Mouse (Mus musculus): ENCODE data around the gene Lypd5.

Lypd5 gene

GRCm38 (mm10) chr7:24348896-24349295 lies at the start of gene Lypd5:
Gene Lypd5, plus strand, starts transcription at chr7:24349196.
- no peak for DNase-seq (ENCODE audit: extremely low spot score, low read depth, low spot score)

- DNase-seq (ENCODE audit: extremely low spot score, low read depth, low spot score) = no peak
Measured at GRCm38 (mm10) chr7:24299823-24300481, 49.0 kb upstream of the Lypd5 start.

- DNase-seq (ENCODE audit: extremely low spot score, low read depth, low spot score) = no peak
Measured at GRCm38 (mm10) chr7:24300771-24301282, 48.2 kb upstream of the Lypd5 start, which contains the start of gene Zfp61. Gene Zfp61, minus strand, starts transcription at chr7:24301232.

- DNase-seq (ENCODE audit: extremely low spot score, low read depth, low spot score) = no peak
Measured at GRCm38 (mm10) chr7:24315726-24316566, 33.0 kb upstream of the Lypd5 start.

- DNase-seq (ENCODE audit: extremely low spot score, low read depth, low spot score) = peak; percentile 93
Measured at GRCm38 (mm10) chr7:24316567-24317092, 32.4 kb upstream of the Lypd5 start, which contains the start of gene Zfp94. Gene Zfp94, minus strand, starts transcription at chr7:24316666.

GRCm38 (mm10) chr7:24318942-24319341 lies 30.1 kb upstream of the Lypd5 start:
- no peak for DNase-seq (ENCODE audit: extremely low spot score, low read depth, low spot score)

- DNase-seq (ENCODE audit: extremely low spot score, low read depth, low spot score) = no peak
Measured at GRCm38 (mm10) chr7:24322593-24322992, 26.4 kb upstream of the Lypd5 start.

GRCm38 (mm10) chr7:24325197-24325596 lies 23.8 kb upstream of the Lypd5 start:
- no peak for DNase-seq (ENCODE audit: extremely low spot score, low read depth, low spot score)

GRCm38 (mm10) chr7:24325675-24326128 lies 23.3 kb upstream of the Lypd5 start:
- no peak for DNase-seq (ENCODE audit: extremely low spot score, low read depth, low spot score)

- DNase-seq (ENCODE audit: extremely low spot score, low read depth, low spot score) = no peak
Measured at GRCm38 (mm10) chr7:24326273-24327135, 22.5 kb upstream of the Lypd5 start.

- DNase-seq (ENCODE audit: extremely low spot score, low read depth, low spot score) = no peak
Measured at GRCm38 (mm10) chr7:24327281-24327975, 21.6 kb upstream of the Lypd5 start.

- no peak for DNase-seq (ENCODE audit: extremely low spot score, low read depth, low spot score)
Measured at GRCm38 (mm10) chr7:24333304-24333986, 15.6 kb upstream of the Lypd5 start, which contains the start of gene Tescl. Gene Tescl, minus strand, starts transcription at chr7:24333936.

GRCm38 (mm10) chr7:24335699-24336309 lies 13.2 kb upstream of the Lypd5 start:
- DNase-seq (ENCODE audit: extremely low spot score, low read depth, low spot score) = peak; percentile 41

- no peak for DNase-seq (ENCODE audit: extremely low spot score, low read depth, low spot score)
Measured at GRCm38 (mm10) chr7:24338241-24338640, 10.8 kb upstream of the Lypd5 start.

GRCm38 (mm10) chr7:24343701-24344272 lies 5.2 kb upstream of the Lypd5 start:
- no peak for DNase-seq (ENCODE audit: extremely low spot score, low read depth, low spot score)

- no peak for DNase-seq (ENCODE audit: extremely low spot score, low read depth, low spot score)
Measured at GRCm38 (mm10) chr7:24346444-24346843, 2.6 kb upstream of the Lypd5 start.

- DNase-seq (ENCODE audit: extremely low spot score, low read depth, low spot score) = no peak
Measured at GRCm38 (mm10) chr7:24355646-24356045, 6.7 kb downstream of the Lypd5 start.

- DNase-seq (ENCODE audit: extremely low spot score, low read depth, low spot score) = no peak
Measured at GRCm38 (mm10) chr7:24356081-24356480, 7.1 kb downstream of the Lypd5 start.

- no peak for DNase-seq (ENCODE audit: extremely low spot score, low read depth, low spot score)
Measured at GRCm38 (mm10) chr7:24357899-24358298, 8.9 kb downstream of the Lypd5 start.
